Mouse (Mus musculus): ENCODE data around the gene Rbfox2. TPM values are rescaled to one million over a fixed set of nuclear protein-coding genes. Genes with fewer than 3 reads are reported as not detected.
"Not testable (repeated sequence)": the region's sequence is repeated elsewhere in the genome, so short reads cannot be mapped to it uniquely, and the experiment has no call there.

Gene Rbfox2
- polyA plus RNA-seq, 1 experiment from 2014 or later, result 54.6 TPM

DNA sequence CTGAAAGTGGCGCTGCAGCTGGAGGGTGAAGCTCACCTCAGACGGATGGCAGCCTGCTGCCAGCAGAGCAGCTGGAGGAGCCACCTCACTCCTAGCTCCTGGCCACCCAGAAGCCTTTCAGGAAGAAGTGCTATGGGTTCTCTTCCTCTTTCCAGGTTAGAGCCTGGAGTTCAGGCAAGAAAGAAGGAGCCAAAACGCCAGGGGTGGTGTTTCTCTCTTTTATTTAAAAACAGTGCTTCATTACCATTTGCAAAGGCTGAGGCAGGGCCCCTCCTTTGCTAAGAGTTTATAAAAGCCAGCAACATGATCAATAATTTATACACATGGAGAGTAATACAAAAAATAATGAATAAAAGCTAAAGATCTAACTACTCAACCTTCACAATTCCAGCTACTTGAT lies 228.0 kb downstream of the Rbfox2 start:
- peaks cover 15% of the 10 kb centered on the region for H3K4me1 ChIP-seq (replicated peaks)
- peaks cover 48% of the 10 kb centered on the region for H3K36me3 ChIP-seq
- no peaks in the 10 kb centered on the region for H3K27me3 ChIP-seq
- H3K4me3 ChIP-seq, result no peak overlapping the region
- no peaks in the 10 kb centered on the region for H3K9me3 ChIP-seq (replicated peaks)
- no peak overlapping the region for H3K4me2 ChIP-seq
- H3K27ac ChIP-seq, result no peak overlapping the region
- H3K9ac ChIP-seq, result no peak overlapping the region
- ATAC-seq (replicated peaks; ENCODE audit: insufficient number of reproducible peaks, insufficient read depth, low FRiP score, low read depth), result no peak
- 84% methylated on average over 3 of the region's 3 CpGs for WGBS

DNA sequence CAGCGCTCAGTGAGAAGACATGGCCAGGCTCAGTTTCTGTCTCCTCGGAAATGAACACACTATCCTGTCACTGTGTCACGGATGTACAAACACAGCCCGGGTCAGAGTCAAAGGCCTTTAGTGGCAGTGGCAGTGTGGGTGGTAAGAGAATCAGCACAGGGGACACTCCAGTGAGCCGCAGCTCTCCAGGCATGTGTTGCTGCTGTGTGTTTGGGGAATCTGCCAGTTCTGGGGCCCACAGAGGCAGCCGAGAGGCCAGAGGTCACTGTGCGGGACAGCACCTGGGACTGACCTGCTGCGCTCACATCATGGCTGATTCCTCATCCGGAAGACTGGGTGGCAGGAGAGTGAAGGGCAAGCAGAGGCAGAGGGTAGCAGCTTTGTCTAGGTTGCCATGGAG lies 228.9 kb downstream of the Rbfox2 start:
- no peaks in the 10 kb centered on the region for H3K27me3 ChIP-seq
- H3K9ac ChIP-seq, result no peak overlapping the region
- ATAC-seq (replicated peaks; ENCODE audit: insufficient number of reproducible peaks, insufficient read depth, low FRiP score, low read depth), result no peak
- H3K9me3 ChIP-seq (replicated peaks), result no peaks in the 10 kb centered on the region
- WGBS, result 86% methylated on average over 9 of the region's 9 CpGs
- H3K4me2 ChIP-seq, result no peak overlapping the region
- H3K36me3 ChIP-seq, result peaks cover 42% of the 10 kb centered on the region
- no peak overlapping the region for H3K4me3 ChIP-seq
- no peak overlapping the region for H3K27ac ChIP-seq
- peaks cover 15% of the 10 kb centered on the region for H3K4me1 ChIP-seq (replicated peaks)

DNA sequence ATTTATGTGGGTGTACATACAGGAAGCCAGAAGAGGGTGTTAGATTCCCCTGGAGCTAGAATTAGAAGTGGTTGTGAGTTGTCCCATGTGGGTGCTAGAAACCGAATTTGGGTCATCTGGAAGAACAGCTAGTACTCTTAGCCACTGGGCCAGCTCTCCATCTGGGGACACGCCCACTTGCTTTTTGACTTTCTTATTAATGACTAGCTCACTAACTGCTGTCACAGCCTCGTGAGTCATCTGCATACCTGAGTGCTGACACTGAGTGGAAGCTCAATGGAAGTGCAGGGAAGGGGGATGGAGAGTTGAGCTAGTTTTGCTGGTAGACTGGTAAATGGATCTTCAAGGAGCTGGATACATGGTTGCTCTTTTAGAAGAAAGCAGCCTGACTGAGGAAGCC lies 230.3 kb downstream of the Rbfox2 start:
- ATAC-seq (replicated peaks; ENCODE audit: insufficient number of reproducible peaks, insufficient read depth, low FRiP score, low read depth), result no peak
- Histone ChIP-seq H3K4me3 (no peak overlapping the region), H3K27me3 (no peaks in the 10 kb centered on the region), H3K36me3 (peaks cover 34% of the 10 kb centered on the region), H3K4me1 (replicated peaks) (peaks cover 16% of the 10 kb centered on the region), H3K9ac (no peak overlapping the region), H3K4me2 (no peak overlapping the region), H3K9me3 (replicated peaks) (no peaks in the 10 kb centered on the region), H3K27ac (no peak overlapping the region)
- 79% methylated on average over 3 of the region's 3 CpGs for WGBS

DNA sequence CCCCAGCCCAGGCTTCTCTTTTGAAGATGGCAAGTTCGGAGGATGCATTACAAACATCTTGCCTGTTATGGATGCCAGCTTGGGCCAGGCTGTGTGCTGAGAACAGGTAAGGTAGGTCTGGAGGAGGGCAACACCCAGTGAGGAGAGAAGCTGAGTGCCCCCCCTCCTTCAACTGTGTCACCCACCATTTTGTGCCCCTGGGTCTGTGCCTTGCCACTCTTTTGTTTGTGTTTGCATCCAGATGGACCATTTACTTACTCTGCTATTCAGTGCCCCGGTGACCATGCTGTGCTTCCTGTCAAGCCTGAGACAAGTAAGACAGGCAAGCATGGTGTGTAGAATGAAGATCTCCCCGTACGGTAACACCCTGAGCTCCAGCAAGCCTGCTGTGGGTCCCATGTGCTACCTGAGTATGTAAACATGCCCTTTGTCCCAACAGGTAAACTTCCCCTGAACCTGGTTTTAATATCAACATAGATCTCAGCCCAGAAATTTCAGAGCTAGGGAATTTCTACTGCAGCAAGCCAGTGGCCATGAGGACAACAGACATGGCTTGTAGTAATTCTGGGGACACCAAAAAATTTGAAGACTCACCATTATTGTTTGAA lies 234.1 kb downstream of the Rbfox2 start:
- no peak overlapping the region for H3K4me2 ChIP-seq
- no peak overlapping the region for H3K27ac ChIP-seq
- WGBS, result 72% methylated on average over 4 of the region's 4 CpGs
- peaks cover 20% of the 10 kb centered on the region for H3K4me1 ChIP-seq (replicated peaks)
- H3K9me3 ChIP-seq (replicated peaks), result no peaks in the 10 kb centered on the region
- peaks cover 15% of the 10 kb centered on the region for H3K36me3 ChIP-seq
- H3K4me3 ChIP-seq, result no peak overlapping the region
- no peak for ATAC-seq (replicated peaks; ENCODE audit: insufficient number of reproducible peaks, insufficient read depth, low FRiP score, low read depth)
- H3K9ac ChIP-seq, result no peak overlapping the region
- H3K27me3 ChIP-seq, result no peaks in the 10 kb centered on the region

DNA sequence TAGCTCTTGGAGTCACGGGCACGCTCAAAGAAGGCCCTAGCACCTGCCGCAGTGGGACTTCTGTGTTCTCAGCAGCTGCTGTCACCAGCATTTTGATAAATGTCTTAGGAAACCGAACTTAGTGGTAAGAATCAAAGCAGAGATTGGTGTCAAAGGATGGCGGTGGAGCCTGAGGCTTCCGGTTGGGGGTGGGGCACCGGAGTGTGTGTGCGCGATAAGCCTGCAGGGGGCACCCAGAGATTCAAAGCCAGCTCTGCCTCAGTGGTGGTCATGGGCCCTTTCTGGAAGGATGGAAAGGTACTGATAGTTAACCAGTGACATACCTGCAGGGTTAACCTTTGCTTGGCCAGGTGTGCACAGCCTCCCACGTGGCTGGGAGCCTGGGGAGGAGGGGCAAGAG lies 235.3 kb downstream of the Rbfox2 start:
- Histone ChIP-seq H3K27me3 (no peaks in the 10 kb centered on the region), H3K9me3 (replicated peaks) (no peaks in the 10 kb centered on the region), H3K27ac (no peak overlapping the region), H3K4me1 (replicated peaks) (peaks cover 20% of the 10 kb centered on the region), H3K4me2 (0 out of 2 replicates have a peak overlapping the region, but pooled peaks have one; percentile 5), H3K36me3 (peaks cover 3% of the 10 kb centered on the region; the same call in 1 of the 2 replicates), H3K4me3 (no peak overlapping the region), H3K9ac (no peak overlapping the region)
- 0 out of 2 replicates have a peak, but pooled peaks have one; percentile 16 for ATAC-seq (replicated peaks; ENCODE audit: insufficient number of reproducible peaks, insufficient read depth, low FRiP score, low read depth)
- 16% methylated on average over 10 of the region's 10 CpGs for WGBS

DNA sequence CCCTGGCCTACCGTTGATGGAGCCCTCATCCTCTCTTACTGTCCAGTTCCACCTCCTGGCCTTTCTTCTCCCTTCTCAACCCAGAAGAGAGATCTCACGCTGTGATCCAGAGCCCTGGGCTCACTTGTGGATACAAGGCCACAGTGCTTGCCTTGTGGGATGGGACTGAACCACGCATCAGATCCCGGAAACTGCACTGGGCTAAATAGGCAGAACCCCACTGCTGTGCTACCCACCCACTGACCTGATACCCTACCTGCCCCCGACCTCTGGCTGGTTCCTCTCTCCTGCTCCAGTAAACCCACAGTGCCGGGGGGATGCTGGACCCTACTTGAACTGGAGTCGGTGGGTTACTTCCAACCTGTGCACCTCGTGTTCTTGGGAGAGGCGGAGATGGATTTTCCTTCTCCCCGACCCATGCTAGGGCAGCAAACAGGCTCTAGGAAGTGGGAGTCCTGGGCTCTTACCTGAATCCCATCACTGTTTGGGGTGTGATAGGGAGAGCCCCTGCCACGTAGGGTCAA lies 236.0 kb downstream of the Rbfox2 start:
- Histone ChIP-seq H3K4me1 (replicated peaks) (peaks cover 25% of the 10 kb centered on the region), H3K4me2 (no peak overlapping the region), H3K4me3 (no peak overlapping the region), H3K27me3 (no peaks in the 10 kb centered on the region), H3K9me3 (replicated peaks) (no peaks in the 10 kb centered on the region), H3K27ac (no peak overlapping the region), H3K36me3 (no peaks in the 10 kb centered on the region), H3K9ac (no peak overlapping the region)
- no peak for ATAC-seq (replicated peaks; ENCODE audit: insufficient number of reproducible peaks, insufficient read depth, low FRiP score, low read depth)
- WGBS, result 87% methylated on average over 11 of the region's 11 CpGs

DNA sequence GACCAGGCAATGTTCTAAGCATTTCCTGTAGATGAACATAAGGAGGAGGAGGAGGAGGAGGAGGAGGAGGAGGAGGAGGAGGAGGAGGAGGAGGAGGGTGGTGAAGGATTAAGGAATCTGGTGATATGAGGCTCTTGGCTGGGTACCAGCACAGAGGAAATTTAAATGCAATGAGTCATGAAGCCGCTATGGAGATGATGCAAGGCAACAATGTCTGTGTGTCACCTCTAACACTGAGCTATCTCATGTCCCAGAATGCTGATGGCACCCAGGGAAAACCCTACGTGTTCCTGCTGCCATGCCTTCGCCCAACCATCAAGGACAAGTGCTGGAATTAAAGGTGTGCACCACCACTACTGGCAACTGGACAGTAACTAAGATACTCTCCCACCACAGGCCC lies 237.8 kb downstream of the Rbfox2 start:
- WGBS, result 41% methylated on average over 3 of the region's 3 CpGs

DNA sequence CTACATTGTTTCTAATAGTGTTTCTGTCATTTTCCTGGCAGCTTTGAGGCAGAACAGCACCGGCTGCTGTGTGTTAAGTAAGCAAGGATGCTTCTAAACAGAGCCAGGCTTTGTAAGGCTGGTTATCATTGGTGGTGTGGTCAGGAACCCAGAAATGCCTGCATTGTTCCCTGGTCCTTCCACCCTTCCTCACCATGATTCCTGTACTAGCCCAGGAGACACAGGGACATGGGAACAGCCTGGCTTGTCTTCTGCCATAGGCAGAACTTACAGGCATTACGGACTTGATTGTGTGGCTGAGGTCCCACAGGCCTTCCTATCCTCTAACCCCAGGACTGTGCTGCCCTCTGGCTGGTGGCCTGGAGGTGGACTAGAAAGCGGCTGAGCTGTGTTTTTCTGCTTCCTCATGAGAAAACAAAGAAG lies 238.4 kb downstream of the Rbfox2 start:
- WGBS, result 44% methylated on average over 3 of the region's 3 CpGs
- no peak overlapping the region; the same call in 1 of the 2 replicates for H3K9ac ChIP-seq
- H3K4me1 ChIP-seq (replicated peaks), result peaks cover 25% of the 10 kb centered on the region
- no peak overlapping the region for H3K4me2 ChIP-seq
- ATAC-seq (replicated peaks; ENCODE audit: insufficient number of reproducible peaks, insufficient read depth, low FRiP score, low read depth), result peak; percentile 45
- no peaks in the 10 kb centered on the region for H3K9me3 ChIP-seq (replicated peaks)
- no peak overlapping the region for H3K4me3 ChIP-seq
- H3K27ac ChIP-seq, result peak overlapping the region; percentile 79
- no peaks in the 10 kb centered on the region for H3K27me3 ChIP-seq
- no peaks in the 10 kb centered on the region for H3K36me3 ChIP-seq

More for the DNA sequence above, 237.8 kb downstream of the Rbfox2 start:
- Histone ChIP-seq H3K27me3 (no peaks in the 10 kb centered on the region), H3K36me3 (no peaks in the 10 kb centered on the region), H3K4me3 (no peak overlapping the region), H3K4me1 (replicated peaks) (peaks cover 25% of the 10 kb centered on the region), H3K27ac (peak overlapping the region; percentile 79), H3K4me2 (no peak overlapping the region), H3K9ac (no peak overlapping the region), H3K9me3 (replicated peaks) (no peaks in the 10 kb centered on the region)
- peak; percentile 51; the same call in 1 of the 2 replicates for ATAC-seq (replicated peaks; ENCODE audit: insufficient number of reproducible peaks, insufficient read depth, low FRiP score, low read depth)

DNA sequence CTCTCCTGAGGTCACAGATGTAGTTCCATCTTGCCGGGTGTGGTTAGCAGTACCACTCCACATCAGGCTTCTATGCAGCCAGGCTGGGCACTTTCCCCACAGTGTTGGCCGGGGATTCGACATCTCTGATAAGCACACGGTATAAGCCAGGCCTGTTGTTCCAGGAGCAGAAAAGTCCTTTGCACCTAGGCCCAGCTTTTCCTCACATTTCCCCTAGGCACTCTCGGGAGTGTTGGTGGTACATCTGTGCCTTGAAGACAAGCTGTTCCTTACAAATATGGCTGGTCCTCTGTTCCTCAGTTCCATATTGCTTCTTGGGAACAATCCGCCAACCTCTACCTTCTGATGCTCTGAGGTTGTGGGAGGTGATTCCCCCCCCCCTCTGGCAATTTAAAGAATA lies 240.6 kb downstream of the Rbfox2 start:
- Histone ChIP-seq H3K27me3 (no peaks in the 10 kb centered on the region), H3K4me1 (replicated peaks) (peaks cover 22% of the 10 kb centered on the region), H3K9ac (no peak overlapping the region), H3K36me3 (no peaks in the 10 kb centered on the region), H3K27ac (no peak overlapping the region), H3K4me3 (no peak overlapping the region), H3K4me2 (no peak overlapping the region), H3K9me3 (replicated peaks) (no peaks in the 10 kb centered on the region)
- ATAC-seq (replicated peaks; ENCODE audit: insufficient number of reproducible peaks, insufficient read depth, low FRiP score, low read depth), result no peak
- 36% methylated on average over 6 of the region's 6 CpGs for WGBS

DNA sequence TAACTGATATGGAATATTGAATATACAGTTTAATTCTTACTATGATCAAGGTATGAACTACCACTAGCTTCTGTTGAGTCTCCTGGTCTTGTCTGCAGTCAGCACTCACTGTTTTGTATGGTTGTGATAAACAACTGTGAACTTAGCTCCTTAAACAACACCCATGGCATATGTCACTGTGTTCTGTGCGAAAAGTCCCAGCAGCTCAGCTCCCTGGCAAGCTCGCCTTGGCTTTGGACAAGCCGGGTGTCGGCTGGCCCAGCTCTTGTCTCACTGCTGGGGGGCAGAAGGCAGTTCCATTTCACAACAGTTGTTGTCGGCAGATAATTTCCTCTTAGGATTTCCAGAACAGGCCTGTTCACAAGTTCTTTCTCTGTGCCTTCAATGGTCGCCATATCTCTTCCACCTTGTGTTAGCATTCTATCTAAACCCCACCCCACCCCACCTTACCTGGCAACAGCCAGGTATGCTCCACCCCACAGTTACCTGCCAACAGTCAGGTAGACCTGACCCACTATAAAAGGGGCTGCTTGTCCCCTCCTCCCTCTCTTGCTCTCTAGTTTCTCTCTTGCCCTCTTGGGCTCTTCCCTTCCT lies 241.4 kb downstream of the Rbfox2 start:
- Histone ChIP-seq H3K36me3 (no peaks in the 10 kb centered on the region), H3K9me3 (replicated peaks) (no peaks in the 10 kb centered on the region), H3K9ac (no peak overlapping the region), H3K27me3 (no peaks in the 10 kb centered on the region), H3K4me1 (replicated peaks) (peaks cover 18% of the 10 kb centered on the region), H3K4me2 (no peak overlapping the region), H3K4me3 (no peak overlapping the region), H3K27ac (no peak overlapping the region)
- WGBS, result 74% methylated on average over 6 of the region's 6 CpGs
- ATAC-seq (replicated peaks; ENCODE audit: insufficient number of reproducible peaks, insufficient read depth, low FRiP score, low read depth), result no peak

DNA sequence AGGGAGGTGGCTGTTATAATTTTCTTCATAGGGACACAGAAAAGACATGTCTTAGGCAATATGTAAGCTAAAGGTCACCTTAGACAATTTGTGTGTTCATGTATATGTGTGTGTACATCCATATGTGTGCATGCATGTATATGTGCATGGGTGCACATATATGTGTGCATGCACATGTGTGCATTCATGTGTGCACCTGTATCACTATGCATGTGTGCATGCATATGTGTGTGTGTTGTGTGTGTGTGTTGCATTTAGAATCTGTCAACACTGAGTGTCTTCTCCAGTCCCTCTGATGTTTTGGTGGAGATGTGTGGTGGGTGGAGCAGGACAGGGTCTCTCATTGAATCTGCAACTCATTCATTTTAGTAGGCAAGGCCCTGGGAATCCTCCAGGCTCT lies 244.1 kb downstream of the Rbfox2 start:
- no peaks in the 10 kb centered on the region for H3K9me3 ChIP-seq (replicated peaks)
- 0 out of 2 replicates have a peak, but pooled peaks cover 5% of the 10 kb centered on the region for H3K4me1 ChIP-seq (replicated peaks)
- H3K9ac ChIP-seq, result no peak overlapping the region
- no peak overlapping the region for H3K4me2 ChIP-seq
- H3K27ac ChIP-seq, result no peak overlapping the region
- no peak overlapping the region for H3K4me3 ChIP-seq
- ATAC-seq (replicated peaks; ENCODE audit: insufficient number of reproducible peaks, insufficient read depth, low FRiP score, low read depth), result no peak
- no peaks in the 10 kb centered on the region for H3K27me3 ChIP-seq
- H3K36me3 ChIP-seq, result no peaks in the 10 kb centered on the region

DNA sequence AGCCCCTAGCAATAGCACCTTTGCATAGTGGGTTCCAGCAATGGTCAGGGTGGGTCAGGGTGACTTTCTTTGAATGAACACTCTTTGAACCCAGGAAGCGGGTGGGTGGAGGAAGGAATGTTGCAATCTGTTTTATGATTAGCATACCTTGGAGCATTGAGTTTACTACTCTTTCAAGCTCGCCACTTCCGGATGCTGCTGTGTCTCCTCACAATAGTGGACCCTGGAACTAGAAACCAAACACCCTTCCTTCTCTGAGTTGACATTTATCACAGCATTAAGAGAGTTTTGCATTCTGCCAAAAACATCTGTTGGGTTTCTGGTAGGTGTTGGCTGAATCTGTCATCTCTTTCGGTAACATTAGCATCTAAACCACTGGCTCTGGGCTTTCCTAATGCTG lies 247.4 kb downstream of the Rbfox2 start:
- not testable (repeated sequence) for H3K27me3 ChIP-seq; H3K9ac ChIP-seq; H3K27ac ChIP-seq; H3K4me2 ChIP-seq; H3K36me3 ChIP-seq; ATAC-seq (replicated peaks; ENCODE audit: insufficient number of reproducible peaks, insufficient read depth, low FRiP score, low read depth); H3K9me3 ChIP-seq (replicated peaks); H3K4me3 ChIP-seq
- 86% methylated on average over 4 of the region's 4 CpGs for WGBS
- H3K4me1 ChIP-seq (replicated peaks), result peaks cover 26% of the 10 kb centered on the region

Measured in heart, embryonic 15.5 days (tissue).